Mouse (Mus musculus) midbrain, embryonic 11.5 days (tissue): ENCODE data around the gene Fcer1g. TPM values are rescaled to one million over a fixed set of nuclear protein-coding genes. Genes with fewer than 3 reads are reported as not detected.

Source experiments
- ATAC-seq: fragments of 200-750 bp; cut with Nextera tagmentation; 2 replicates; pipeline ENCODE4 v1.8.0; 2017; ENCODE audit warnings: moderate TSS enrichment, moderate library complexity; ENCODE audit not compliant: low FRiP score
- DNase-seq: peaks from one replicate; pipeline ENCODE4 v3.0.0; 2015; ENCODE audit warnings: low spot score; ENCODE audit errors: missing footprints
- H3K27ac ChIP-seq: fragments of 300-500 bp; sonication (generic); 2 replicates; pipeline ENCODE4 v1.5.1; 2014; ENCODE audit warnings: low read depth, low read length
- H3K27me3 ChIP-seq: fragments of 300-500 bp; sonication (generic); 2 replicates; pipeline ENCODE4 v1.6.1; 2014; ENCODE audit warnings: mild to moderate bottlenecking, low read length, moderate library complexity, mixed read lengths; ENCODE audit not compliant: control insufficient read depth, insufficient read depth
- H3K36me3 ChIP-seq: fragments of 300-500 bp; sonication (generic); 2 replicates; pipeline ENCODE4 v1.6.1; 2014; ENCODE audit warnings: mild to moderate bottlenecking, low read length, moderate library complexity, mixed read lengths; ENCODE audit not compliant: control insufficient read depth, insufficient read depth
- H3K4me1 ChIP-seq: fragments of 300-500 bp; sonication (generic); 2 replicates; pipeline ENCODE4 v1.6.1; 2014; ENCODE audit warnings: low read length; ENCODE audit not compliant: control insufficient read depth, insufficient read depth
- H3K4me2 ChIP-seq: fragments of 300-500 bp; sonication (generic); 2 replicates; pipeline ENCODE4 v1.6.1; 2014; ENCODE audit warnings: mild to moderate bottlenecking, moderate library complexity
- H3K4me3 ChIP-seq: fragments of 300-500 bp; sonication (generic); 2 replicates; pipeline ENCODE4 v1.5.1; 2014; ENCODE audit warnings: low read depth, low read length
- H3K9ac ChIP-seq: fragments of 300-500 bp; sonication (generic); 2 replicates; pipeline ENCODE4 v1.6.1; 2014; ENCODE audit warnings: low read length
- H3K9me3 ChIP-seq: fragments of 300-500 bp; sonication (generic); 2 replicates; pipeline ENCODE4 v1.6.1; 2016; ENCODE audit warnings: low read length; ENCODE audit not compliant: control insufficient read depth
- WGBS: fragments of 180-500 bp; shearing (Covaris S2); extraction: QIAGEN DNeasy Blood & Tissue Kit; methylation state at CpG from one replicate; pipeline ENCODE4 v1.1.7; 2014; 5-methylcytosine and 5-hydroxymethylcytosine counted together
- polyA plus RNA-seq: library from polyadenylated mRNA; unstranded; fragments of >200 nt; fragmentation: Nextera tagmentation; extraction: Ambion mirVana; gene quantifications from 2 replicates; pipeline ENCODE4 v1.2.1, GENCODE M21; 2014

Gene Fcer1g
- 25.5 and 27.3 TPM in 2 replicates for polyA plus RNA-seq

GRCm38 (mm10) chr1:171234126-171234525 is at the start of gene Fcer1g:
Gene Fcer1g (minus strand): TSS chr1:171234365.
- Histone ChIP-seq H3K4me3 (no peak within 1 kb of the TSS), H3K27me3 (no peaks in the 10 kb centered on the region), H3K36me3 (peaks cover 27% of the 10 kb centered on the region), H3K9me3 (no peaks in the 10 kb centered on the region), H3K4me2 (no peak within 1 kb of the TSS), H3K9ac (no peak within 1 kb of the TSS), H3K27ac (no peak within 1 kb of the TSS), H3K4me1 (peaks cover 9% of the 10 kb centered on the region)
- WGBS = 96% methylated on average over 14 of the region's 14 CpGs
- DNase-seq = no peak
- no peak for ATAC-seq

GRCm38 (mm10) chr1:171283188-171284160 is 49.3 kb upstream of the Fcer1g start:
- H3K36me3 ChIP-seq = peaks cover 8% of the 10 kb centered on the region
- no peak overlapping the region for H3K4me2 ChIP-seq
- no peak overlapping the region for H3K9ac ChIP-seq
- H3K9me3 ChIP-seq = no peaks in the 10 kb centered on the region
- DNase-seq = no peak
- H3K4me3 ChIP-seq = no peak overlapping the region
- no peak overlapping the region for H3K27ac ChIP-seq
- H3K27me3 ChIP-seq = no peaks in the 10 kb centered on the region
- H3K4me1 ChIP-seq = peaks cover 22% of the 10 kb centered on the region
- ATAC-seq = no peak
- WGBS = 91% methylated on average over 18 of the region's 18 CpGs

GRCm38 (mm10) chr1:171282086-171282805 is 48.1 kb upstream of the Fcer1g start:
- H3K4me1 ChIP-seq = peaks cover 19% of the 10 kb centered on the region
- no peak overlapping the region; the same call in 1 of the 2 replicates for H3K9ac ChIP-seq
- DNase-seq (peak; percentile 75), ATAC-seq (no peak)
- peaks cover 14% of the 10 kb centered on the region for H3K36me3 ChIP-seq
- no peaks in the 10 kb centered on the region for H3K27me3 ChIP-seq
- H3K4me3 ChIP-seq = no peak overlapping the region
- H3K9me3 ChIP-seq = no peaks in the 10 kb centered on the region
- WGBS = 84% methylated on average over 18 of the region's 18 CpGs
- peak overlapping the region; percentile 61; the same call in 1 of the 2 replicates for H3K4me2 ChIP-seq
- H3K27ac ChIP-seq = no peak overlapping the region

GRCm38 (mm10) chr1:171281528-171281923 is 47.4 kb upstream of the Fcer1g start:
- Histone ChIP-seq H3K4me3 (peak overlapping the region; percentile 69), H3K27me3 (no peaks in the 10 kb centered on the region), H3K4me2 (peak overlapping the region; percentile 61), H3K9ac (peak overlapping the region; percentile 63), H3K27ac (peak overlapping the region; percentile 49; the same call in 1 of the 2 replicates), H3K9me3 (no peaks in the 10 kb centered on the region), H3K4me1 (peaks cover 12% of the 10 kb centered on the region), H3K36me3 (peaks cover 14% of the 10 kb centered on the region)
- peak; percentile 99 for DNase-seq
- 1% methylated on average over 10 of the region's 10 CpGs for WGBS
- peak; percentile 60 for ATAC-seq

- H3K27ac ChIP-seq = peak within 1 kb of the TSS; percentile 49; the same call in 1 of the 2 replicates
- no peaks in the 10 kb centered on the region for H3K27me3 ChIP-seq
- H3K36me3 ChIP-seq = peaks cover 15% of the 10 kb centered on the region
- peak; percentile 98 for ATAC-seq
- H3K9ac ChIP-seq = peak within 1 kb of the TSS; percentile 85
- peak; percentile 96 for DNase-seq
- H3K9me3 ChIP-seq = no peaks in the 10 kb centered on the region
- peak within 1 kb of the TSS; percentile 69 for H3K4me3 ChIP-seq
- peaks cover 8% of the 10 kb centered on the region for H3K4me1 ChIP-seq
- WGBS = 0% methylated on average over 26 of the region's 26 CpGs
- peak within 1 kb of the TSS; percentile 86 for H3K4me2 ChIP-seq
Measured at GRCm38 (mm10) chr1:171280916-171281527, 46.9 kb upstream of the Fcer1g start, which contains the start of gene Ppox. Gene Ppox (minus strand): TSS chr1:171281186.

- H3K9me3 ChIP-seq = no peaks in the 10 kb centered on the region
- H3K4me1 ChIP-seq = peaks cover 8% of the 10 kb centered on the region
- DNase-seq = no peak
- H3K27me3 ChIP-seq = no peaks in the 10 kb centered on the region
- H3K4me2 ChIP-seq = peak overlapping the region; percentile 86
- H3K27ac ChIP-seq = no peak overlapping the region
- peak overlapping the region; percentile 69 for H3K4me3 ChIP-seq
- ATAC-seq = no peak; the same call in 1 of the 2 replicates
- H3K36me3 ChIP-seq = peaks cover 17% of the 10 kb centered on the region
- WGBS = 2% methylated on average over 25 of the region's 25 CpGs
- peak overlapping the region; percentile 85 for H3K9ac ChIP-seq
Measured at GRCm38 (mm10) chr1:171280250-171280915, 46.2 kb upstream of the Fcer1g start.

GRCm38 (mm10) chr1:171279721-171280120 is 45.6 kb upstream of the Fcer1g start:
- Histone ChIP-seq H3K4me3 (peak overlapping the region; percentile 69; the same call in 1 of the 2 replicates), H3K27ac (no peak overlapping the region), H3K9ac (peak overlapping the region; percentile 85), H3K9me3 (no peaks in the 10 kb centered on the region), H3K4me2 (peak overlapping the region; percentile 86), H3K27me3 (no peaks in the 10 kb centered on the region), H3K4me1 (peaks cover 8% of the 10 kb centered on the region), H3K36me3 (peaks cover 17% of the 10 kb centered on the region)
- no peak for ATAC-seq
- 53% methylated on average over 5 of the region's 5 CpGs for WGBS
- DNase-seq = no peak

- H3K4me3 ChIP-seq = 0 out of 2 replicates have a peak overlapping the region, but pooled peaks have one; percentile 2
- H3K4me2 ChIP-seq = no peak overlapping the region
- H3K27ac ChIP-seq = no peak overlapping the region
- no peaks in the 10 kb centered on the region for H3K27me3 ChIP-seq
- peaks cover 17% of the 10 kb centered on the region for H3K36me3 ChIP-seq
- H3K9ac ChIP-seq = no peak overlapping the region
- 90% methylated on average over 14 of the region's 14 CpGs for WGBS
- no peaks in the 10 kb centered on the region for H3K9me3 ChIP-seq
- ATAC-seq = no peak
- H3K4me1 ChIP-seq = peaks cover 8% of the 10 kb centered on the region
- no peak for DNase-seq
Measured at GRCm38 (mm10) chr1:171279012-171279705, 45.0 kb upstream of the Fcer1g start.
